Mouse (Mus musculus): ENCODE data around the gene Shtn1.

- TF ChIP-seq TAL1 (IDR thresholded peaks at IDR 0.05; ENCODE audit: low read length): no peak
- no peak for TF ChIP-seq GATA1 (IDR thresholded peaks at IDR 0.05; ENCODE audit: low read length)
Measured at GRCm38 (mm10) chr19:59023876-59024275, 52.0 kb downstream of the Shtn1 start.
